Mouse (Mus musculus) olfactory bulb, adult 2 months (tissue): ENCODE results near the gene Gm10282.

Source experiments
- CTCF ChIP-seq: fragments of 200-500 bp; IDR thresholded peaks from 2 replicates; pipeline ENCODE4 v1.5.1; 2012; ENCODE audit warnings: low read depth, mild to moderate bottlenecking, low read length, moderate library complexity; ENCODE audit not compliant: insufficient read depth
- POLR2A ChIP-seq: fragments of 200-500 bp; IDR thresholded peaks from 2 replicates; pipeline ENCODE4 v1.6.1; 2012; ENCODE audit warnings: mild to moderate bottlenecking, low read depth, low read length, moderate library complexity; ENCODE audit not compliant: insufficient read depth

GRCm38 (mm10) chr8:72301497-72301896 lies 3.6 kb downstream of the Gm10282 start:
- TF ChIP-seq POLR2A (no peak), CTCF (no peak)
